Mouse (Mus musculus): ENCODE data around the gene Kcng4. TPM values are rescaled to one million over a fixed set of nuclear protein-coding genes. Genes with fewer than 3 reads are reported as not detected.

Kcng4 gene
- 0.10 and 0.18 TPM in 2 replicates for polyA plus RNA-seq (2016; fragmentation: Nextera tagmentation; extraction: Ambion mirVana)

GRCm38 (mm10) chr8:119635378-119635777, at the start of gene Kcng4:
TSS of gene Kcng4 (minus strand) at chr8:119635680.
- ATAC-seq (ENCODE audit: low FRiP score, low read depth) = no peak
- H3K9ac ChIP-seq = no peak within 1 kb of the TSS
- H3K4me2 ChIP-seq (replicated peaks) = no peak within 1 kb of the TSS
- no peaks in the 10 kb centered on the region for H3K9me3 ChIP-seq
- peaks cover 14% of the 10 kb centered on the region; the same call in 1 of the 2 replicates for H3K27me3 ChIP-seq (replicated peaks)
- peaks cover 32% of the 10 kb centered on the region for H3K4me1 ChIP-seq
- 57% methylated on average over 6 of the region's 6 CpGs for WGBS
- H3K27ac ChIP-seq = no peak within 1 kb of the TSS
- H3K4me3 ChIP-seq = no peak within 1 kb of the TSS
- no peaks in the 10 kb centered on the region for H3K36me3 ChIP-seq

- 67% methylated on average over 14 of the region's 14 CpGs for WGBS
- no peaks in the 10 kb centered on the region for H3K36me3 ChIP-seq
- H3K4me1 ChIP-seq = no peaks in the 10 kb centered on the region
- no peak overlapping the region for H3K4me3 ChIP-seq
- H3K27me3 ChIP-seq (replicated peaks) = no peaks in the 10 kb centered on the region
- H3K9me3 ChIP-seq = peaks cover 1% of the 10 kb centered on the region; the same call in 1 of the 2 replicates
- H3K27ac ChIP-seq = no peak overlapping the region
- H3K4me2 ChIP-seq (replicated peaks) = no peak overlapping the region
- ATAC-seq (ENCODE audit: low FRiP score, low read depth) = no peak
- no peak overlapping the region for H3K9ac ChIP-seq
Measured at GRCm38 (mm10) chr8:119679184-119679583, 43.7 kb upstream of the Kcng4 start.

GRCm38 (mm10) chr8:119678138-119678843, 42.8 kb upstream of the Kcng4 start:
- no peaks in the 10 kb centered on the region for H3K27me3 ChIP-seq (replicated peaks)
- H3K9me3 ChIP-seq = peaks cover 3% of the 10 kb centered on the region; the same call in 1 of the 2 replicates
- peak; percentile 52; the same call in 1 of the 2 replicates for ATAC-seq (ENCODE audit: low FRiP score, low read depth)
- no peak overlapping the region for H3K4me3 ChIP-seq
- no peak overlapping the region for H3K9ac ChIP-seq
- peak overlapping the region; percentile 48 for H3K4me2 ChIP-seq (replicated peaks)
- no peak overlapping the region for H3K27ac ChIP-seq
- WGBS = 10% methylated on average over 18 of the region's 18 CpGs
- H3K36me3 ChIP-seq = no peaks in the 10 kb centered on the region
- H3K4me1 ChIP-seq = no peaks in the 10 kb centered on the region

- H3K27me3 ChIP-seq (replicated peaks) = no peaks in the 10 kb centered on the region
- H3K4me1 ChIP-seq = no peaks in the 10 kb centered on the region
- no peak for ATAC-seq (ENCODE audit: low FRiP score, low read depth)
- 22% methylated on average over 8 of the region's 8 CpGs for WGBS
- H3K36me3 ChIP-seq = no peaks in the 10 kb centered on the region
- no peak overlapping the region for H3K27ac ChIP-seq
- no peak overlapping the region for H3K9ac ChIP-seq
- no peak overlapping the region for H3K4me3 ChIP-seq
- peaks cover 3% of the 10 kb centered on the region; the same call in 1 of the 2 replicates for H3K9me3 ChIP-seq
- H3K4me2 ChIP-seq (replicated peaks) = no peak overlapping the region
Measured at GRCm38 (mm10) chr8:119676389-119676788, 40.9 kb upstream of the Kcng4 start.

- H3K4me3 ChIP-seq = no peak overlapping the region
- H3K4me1 ChIP-seq = no peaks in the 10 kb centered on the region
- no peak for ATAC-seq (ENCODE audit: low FRiP score, low read depth)
- H3K9me3 ChIP-seq = peaks cover 3% of the 10 kb centered on the region; the same call in 1 of the 2 replicates
- no peaks in the 10 kb centered on the region for H3K27me3 ChIP-seq (replicated peaks)
- H3K4me2 ChIP-seq (replicated peaks) = no peak overlapping the region
- H3K9ac ChIP-seq = no peak overlapping the region
- H3K36me3 ChIP-seq = no peaks in the 10 kb centered on the region
- no peak overlapping the region for H3K27ac ChIP-seq
- WGBS = 82% methylated on average over 5 of the region's 5 CpGs
Measured at GRCm38 (mm10) chr8:119675457-119675856, 40.0 kb upstream of the Kcng4 start.

- Histone ChIP-seq H3K27ac (no peak overlapping the region), H3K4me3 (no peak overlapping the region), H3K9ac (no peak overlapping the region), H3K9me3 (peaks cover 3% of the 10 kb centered on the region; the same call in 1 of the 2 replicates), H3K27me3 (replicated peaks) (no peaks in the 10 kb centered on the region), H3K4me1 (no peaks in the 10 kb centered on the region), H3K4me2 (replicated peaks) (no peak overlapping the region), H3K36me3 (no peaks in the 10 kb centered on the region)
- WGBS = 80% methylated on average over 11 of the region's 11 CpGs
- no peak for ATAC-seq (ENCODE audit: low FRiP score, low read depth)
Measured at GRCm38 (mm10) chr8:119673976-119674555, 38.6 kb upstream of the Kcng4 start.

GRCm38 (mm10) chr8:119670419-119671091, 35.1 kb upstream of the Kcng4 start:
- Histone ChIP-seq H3K36me3 (no peaks in the 10 kb centered on the region), H3K9me3 (peaks cover 3% of the 10 kb centered on the region; the same call in 1 of the 2 replicates), H3K27me3 (replicated peaks) (peaks cover 9% of the 10 kb centered on the region; the same call in 1 of the 2 replicates), H3K4me2 (replicated peaks) (no peak overlapping the region), H3K9ac (no peak overlapping the region), H3K4me3 (no peak overlapping the region), H3K27ac (no peak overlapping the region), H3K4me1 (no peaks in the 10 kb centered on the region)
- no peak for ATAC-seq (ENCODE audit: low FRiP score, low read depth)
- WGBS = 76% methylated on average over 16 of the region's 16 CpGs

GRCm38 (mm10) chr8:119669284-119669683, 33.8 kb upstream of the Kcng4 start:
- no peak overlapping the region for H3K4me3 ChIP-seq
- no peak for ATAC-seq (ENCODE audit: low FRiP score, low read depth)
- H3K4me2 ChIP-seq (replicated peaks) = no peak overlapping the region
- peaks cover 3% of the 10 kb centered on the region; the same call in 1 of the 2 replicates for H3K9me3 ChIP-seq
- no peak overlapping the region for H3K9ac ChIP-seq
- H3K27me3 ChIP-seq (replicated peaks) = peaks cover 13% of the 10 kb centered on the region; the same call in 1 of the 2 replicates
- no peak overlapping the region for H3K27ac ChIP-seq
- no peaks in the 10 kb centered on the region for H3K36me3 ChIP-seq
- H3K4me1 ChIP-seq = no peaks in the 10 kb centered on the region
- 65% methylated on average over 12 of the region's 12 CpGs for WGBS

- no peak for ATAC-seq (ENCODE audit: low FRiP score, low read depth)
- Histone ChIP-seq H3K4me2 (replicated peaks) (no peak overlapping the region), H3K4me3 (no peak overlapping the region), H3K9me3 (no peaks in the 10 kb centered on the region), H3K27ac (no peak overlapping the region), H3K36me3 (no peaks in the 10 kb centered on the region), H3K4me1 (no peaks in the 10 kb centered on the region), H3K27me3 (replicated peaks) (peaks cover 13% of the 10 kb centered on the region; the same call in 1 of the 2 replicates), H3K9ac (no peak overlapping the region)
- 54% methylated on average over 9 of the region's 9 CpGs for WGBS
Measured at GRCm38 (mm10) chr8:119668447-119668846, 33.0 kb upstream of the Kcng4 start.

- no peak within 1 kb of the TSS for H3K4me3 ChIP-seq
- no peak within 1 kb of the TSS; the same call in 1 of the 2 replicates for H3K4me2 ChIP-seq (replicated peaks)
- peaks cover 13% of the 10 kb centered on the region; the same call in 1 of the 2 replicates for H3K27me3 ChIP-seq (replicated peaks)
- WGBS = 21% methylated on average over 14 of the region's 14 CpGs
- no peaks in the 10 kb centered on the region for H3K36me3 ChIP-seq
- no peaks in the 10 kb centered on the region for H3K9me3 ChIP-seq
- peaks cover 2% of the 10 kb centered on the region; the same call in 1 of the 2 replicates for H3K4me1 ChIP-seq
- no peak for ATAC-seq (ENCODE audit: low FRiP score, low read depth)
- no peak within 1 kb of the TSS for H3K27ac ChIP-seq
- no peak within 1 kb of the TSS for H3K9ac ChIP-seq
Measured at GRCm38 (mm10) chr8:119666219-119666951, 30.9 kb upstream of the Kcng4 start, which contains the start of gene Wfdc1. TSS of gene Wfdc1 (plus strand) at chr8:119666365.

GRCm38 (mm10) chr8:119665270-119665669, 29.8 kb upstream of the Kcng4 start:
- H3K4me2 ChIP-seq (replicated peaks) = no peak overlapping the region
- no peak overlapping the region for H3K4me3 ChIP-seq
- ATAC-seq (ENCODE audit: low FRiP score, low read depth) = no peak
- no peaks in the 10 kb centered on the region for H3K36me3 ChIP-seq
- no peak overlapping the region for H3K27ac ChIP-seq
- H3K27me3 ChIP-seq (replicated peaks) = peaks cover 13% of the 10 kb centered on the region; the same call in 1 of the 2 replicates
- 83% methylated on average over 6 of the region's 6 CpGs for WGBS
- peaks cover 8% of the 10 kb centered on the region for H3K4me1 ChIP-seq
- no peaks in the 10 kb centered on the region for H3K9me3 ChIP-seq
- no peak overlapping the region for H3K9ac ChIP-seq
